In genomic region chr17:29798151-29798550, GRCm38 (mm10) we compare ENCODE assay signal across 19 mouse cellular contexts.
DNase-seq lines count a peak whose midpoint lies in the region; ATAC-seq and TF ChIP-seq lines count a peak whose summit lies in the region.
"Had no signal": no experiment of that assay in that cellular context is flagged by ENCODE, and none has a peak within 500 bp of the region (broad histone marks: within the 10 kb centered on the region; RNA-seq: fewer than 3 reads in every experiment).

No protein-coding gene starts in this region.

- WGBS in hindbrain, embryonic 11.5 days, result 37% methylated on average over 10 of the region's 10 CpGs
- 39% methylated on average over 10 of the region's 10 CpGs for WGBS in hindbrain, postnatal 0 days
- 38% methylated on average over 10 of the region's 10 CpGs for WGBS in embryonic facial prominence, embryonic 11.5 days
- 40% methylated on average over 10 of the region's 10 CpGs for WGBS in midbrain, embryonic 14.5 days

- no peak for ATAC-seq in hindbrain, embryonic 11.5 days (ENCODE audit: low FRiP score)
- ATAC-seq in hindbrain, postnatal 0 days, result no peak
- no peak for ATAC-seq in embryonic facial prominence, embryonic 11.5 days (replicated peaks; ENCODE audit: insufficient number of reproducible peaks, low FRiP score, low TSS enrichment, low read depth)
- no peak for ATAC-seq in midbrain, embryonic 14.5 days (ENCODE audit: low FRiP score, low TSS enrichment)

- H3K27ac ChIP-seq in hindbrain, embryonic 11.5 days (ENCODE audit: low read depth, low read length), result 0 out of 2 replicates have a peak overlapping the region, but pooled peaks have one; percentile 25
- H3K27ac ChIP-seq in hindbrain, postnatal 0 days, result no peak overlapping the region
- no peak overlapping the region for H3K27ac ChIP-seq in embryonic facial prominence, embryonic 11.5 days (replicated peaks; ENCODE audit: low read depth, low read length)
- peak overlapping the region; percentile 17 for H3K27ac ChIP-seq in midbrain, embryonic 14.5 days (replicated peaks; ENCODE audit: low read depth, low read length)
- H3K27ac ChIP-seq: heart, embryonic 13.5 days; liver, embryonic 14.5 days; macrophage had no signal

- H3K36me3 ChIP-seq in hindbrain, embryonic 11.5 days (ENCODE audit: control insufficient read depth, insufficient read depth, low read length), result no peaks in the 10 kb centered on the region
- H3K36me3 ChIP-seq in hindbrain, postnatal 0 days (ENCODE audit: insufficient read depth, low read length), result no peaks in the 10 kb centered on the region
- H3K36me3 ChIP-seq in embryonic facial prominence, embryonic 11.5 days (replicated peaks; ENCODE audit: control insufficient read depth, insufficient read depth, low read depth, low read length), result no peaks in the 10 kb centered on the region
- H3K36me3 ChIP-seq in midbrain, embryonic 14.5 days (ENCODE audit: control insufficient read depth, insufficient read depth, low read length), result no peaks in the 10 kb centered on the region
- H3K36me3 ChIP-seq: heart, embryonic 13.5 days; midbrain, embryonic 12.5 days had no signal

- H3K4me3 ChIP-seq in hindbrain, embryonic 11.5 days (ENCODE audit: low read depth, low read length), result no peak overlapping the region
- no peak overlapping the region for H3K4me3 ChIP-seq in hindbrain, postnatal 0 days (ENCODE audit: low read length)
- no peak overlapping the region for H3K4me3 ChIP-seq in embryonic facial prominence, embryonic 11.5 days (ENCODE audit: low read depth, low read length)
- no peak overlapping the region for H3K4me3 ChIP-seq in midbrain, embryonic 14.5 days (replicated peaks; ENCODE audit: low read depth, low read length)
- H3K4me3 ChIP-seq: erythroblast, embryonic 14.5 days; heart, embryonic 13.5 days; midbrain, embryonic 12.5 days had no signal

- no peak for TF ChIP-seq CTCF in hindbrain, postnatal 0 days (IDR thresholded peaks at IDR 0.05; ENCODE audit: low read depth)

- peak; percentile 30 for DNase-seq in hindbrain, embryonic 11.5 days (ENCODE audit: low spot score)
- no peak for DNase-seq in hindbrain, postnatal 0 days (ENCODE audit: low spot score)
- peak; percentile 80 for DNase-seq in ES-CJ7 (ENCODE audit: low read depth, low spot score)
- DNase-seq in embryonic facial prominence, embryonic 11.5 days (ENCODE audit: low spot score), result no peak
- no peak for DNase-seq in midbrain, embryonic 14.5 days
- DNase-seq in kidney, adult 11 months, result no peak
- no peak for DNase-seq in right cerebral cortex, adult 18-20 months
- DNase-seq: adrenal gland, postnatal 36 days; cerebellum, adult 2 months; gastrocnemius, postnatal 14 days; heart, adult 18-20 months; heart, postnatal 36 days; kidney, postnatal 36 days; thymus, postnatal 14 days had no signal

- no peak overlapping the region for H3K9ac ChIP-seq in hindbrain, embryonic 11.5 days (ENCODE audit: low read depth, low read length)
- H3K9ac ChIP-seq in hindbrain, postnatal 0 days (replicated peaks; ENCODE audit: low read length), result no peak overlapping the region
- H3K9ac ChIP-seq in embryonic facial prominence, embryonic 11.5 days (replicated peaks; ENCODE audit: low read length), result 0 out of 2 replicates have a peak overlapping the region, but pooled peaks have one; percentile 18
- no peak overlapping the region for H3K9ac ChIP-seq in midbrain, embryonic 14.5 days (replicated peaks; ENCODE audit: low read length)
- H3K9ac ChIP-seq: heart, embryonic 13.5 days; liver, embryonic 14.5 days; midbrain, embryonic 12.5 days had no signal

- H3K9me3 ChIP-seq in hindbrain, embryonic 11.5 days (ENCODE audit: control insufficient read depth, low read length), result no peaks in the 10 kb centered on the region
- no peaks in the 10 kb centered on the region for H3K9me3 ChIP-seq in hindbrain, postnatal 0 days (ENCODE audit: low read length)
- no peaks in the 10 kb centered on the region for H3K9me3 ChIP-seq in embryonic facial prominence, embryonic 11.5 days (replicated peaks; ENCODE audit: control insufficient read depth, low read length)
- H3K9me3 ChIP-seq in midbrain, embryonic 14.5 days (ENCODE audit: control insufficient read depth, low read length), result no peaks in the 10 kb centered on the region
- H3K9me3 ChIP-seq: heart, embryonic 13.5 days; midbrain, embryonic 12.5 days had no signal

- H3K27me3 ChIP-seq in hindbrain, embryonic 11.5 days (ENCODE audit: control insufficient read depth, insufficient read depth, low read length), result no peaks in the 10 kb centered on the region
- H3K27me3 ChIP-seq in hindbrain, postnatal 0 days (ENCODE audit: insufficient read depth, low read length), result no peaks in the 10 kb centered on the region
- no peaks in the 10 kb centered on the region for H3K27me3 ChIP-seq in embryonic facial prominence, embryonic 11.5 days (ENCODE audit: control insufficient read depth, insufficient read depth, low read length)
- H3K27me3 ChIP-seq in midbrain, embryonic 14.5 days (ENCODE audit: control insufficient read depth, insufficient read depth, low read length), result no peaks in the 10 kb centered on the region

- no peak overlapping the region for H3K4me2 ChIP-seq in hindbrain, embryonic 11.5 days (replicated peaks; ENCODE audit: low read depth, low read length)
- no peak overlapping the region for H3K4me2 ChIP-seq in hindbrain, postnatal 0 days (ENCODE audit: low read depth, low read length)
- H3K4me2 ChIP-seq in embryonic facial prominence, embryonic 11.5 days (ENCODE audit: low read depth, low read length), result peak overlapping the region; percentile 19; the same call in 1 of the 2 replicates
- H3K4me2 ChIP-seq in midbrain, embryonic 14.5 days (ENCODE audit: low read length), result no peak overlapping the region
- H3K4me2 ChIP-seq: heart, embryonic 13.5 days; midbrain, embryonic 12.5 days had no signal

- peaks cover 8% of the 10 kb centered on the region for H3K4me1 ChIP-seq in hindbrain, embryonic 11.5 days (replicated peaks; ENCODE audit: control insufficient read depth, insufficient read depth, low read length)
- peaks cover 16% of the 10 kb centered on the region for H3K4me1 ChIP-seq in hindbrain, postnatal 0 days (ENCODE audit: insufficient read depth, low read length)
- H3K4me1 ChIP-seq in embryonic facial prominence, embryonic 11.5 days (ENCODE audit: control insufficient read depth, insufficient read depth, low read length), result no peaks in the 10 kb centered on the region; the same call in 1 of the 2 replicates
- H3K4me1 ChIP-seq in midbrain, embryonic 14.5 days (ENCODE audit: control insufficient read depth, insufficient read depth, low read length), result peaks cover 33% of the 10 kb centered on the region

Comparison
In these comparisons a context has a peak if more than half of its experiments do, and no peak if none do; other contexts are left out.
1. DNase-seq: peak in hindbrain, embryonic 11.5 days (single experiment) and ES-CJ7 (single experiment); none in hindbrain, postnatal 0 days (single experiment), embryonic facial prominence, embryonic 11.5 days (single experiment), midbrain, embryonic 14.5 days (single experiment), kidney, adult 11 months (single experiment) and right cerebral cortex, adult 18-20 months (single experiment).
2. H3K27ac ChIP-seq: peak in hindbrain, embryonic 11.5 days (single experiment) and midbrain, embryonic 14.5 days (single experiment); none in hindbrain, postnatal 0 days (single experiment) and embryonic facial prominence, embryonic 11.5 days (single experiment).